Mouse (Mus musculus) brain, embryonic 14.5 days (tissue): ENCODE measurements around the gene G0s2.

Experiments
- CTCF ChIP-seq: fragments of 200-500 bp; IDR thresholded peaks from 2 replicates; pipeline ENCODE4 v1.5.1; 2012; ENCODE audit warnings: inconsistent platforms, mild to moderate bottlenecking, moderate library complexity, borderline replicate concordance; ENCODE audit not compliant: insufficient read depth, insufficient read length; ENCODE audit errors: extremely low read depth
- POLR2A ChIP-seq: fragments of 200-500 bp; IDR thresholded peaks from 2 replicates; pipeline ENCODE4 v1.6.1; 2012; ENCODE audit warnings: mild to moderate bottlenecking, inconsistent platforms, borderline replicate concordance; ENCODE audit not compliant: poor library complexity, insufficient read depth, insufficient read length, severe bottlenecking; ENCODE audit errors: extremely low read depth

GRCm38 (mm10) chr1:193256289-193256577, 16.8 kb downstream of the G0s2 start:
- no peak for TF ChIP-seq CTCF
- no peak for TF ChIP-seq POLR2A
